Mouse (Mus musculus) skeletal muscle tissue, adult 2 months (tissue): ENCODE data around the gene Hoxa11.

ENCODE experiments used
- DNase-seq: peaks from one replicate; pipeline ENCODE4 v3.0.0-alpha.2; 2012; ENCODE audit warnings: low read depth, low spot score

Gene Hoxa11

GRCm38 (mm10) chr6:52206882-52207683 lies 38.5 kb downstream of the Hoxa11 start:
- no peak for DNase-seq

- DNase-seq: no peak
Measured at GRCm38 (mm10) chr6:52205638-52206621, 39.7 kb downstream of the Hoxa11 start.

- DNase-seq: no peak
Measured at GRCm38 (mm10) chr6:52205221-52205620, 40.4 kb downstream of the Hoxa11 start.

- peak; percentile 84 for DNase-seq
Measured at GRCm38 (mm10) chr6:52204050-52204752, 41.4 kb downstream of the Hoxa11 start, which contains the start of gene Hoxa5. Hoxa5 (minus strand) TSS chr6:52204587.

- no peak for DNase-seq
Measured at GRCm38 (mm10) chr6:52203371-52204049, 42.1 kb downstream of the Hoxa11 start.

GRCm38 (mm10) chr6:52203121-52203370 lies 42.6 kb downstream of the Hoxa11 start:
- DNase-seq: no peak

GRCm38 (mm10) chr6:52202362-52203120 lies 43.1 kb downstream of the Hoxa11 start:
- no peak for DNase-seq

- no peak for DNase-seq
Measured at GRCm38 (mm10) chr6:52201269-52201668, 44.3 kb downstream of the Hoxa11 start.

- no peak for DNase-seq
Measured at GRCm38 (mm10) chr6:52200751-52201250, 44.8 kb downstream of the Hoxa11 start.

- no peak for DNase-seq
Measured at GRCm38 (mm10) chr6:52200073-52200750, 45.4 kb downstream of the Hoxa11 start.

- DNase-seq: no peak
Measured at GRCm38 (mm10) chr6:52197271-52197670, 48.3 kb downstream of the Hoxa11 start.

- DNase-seq: no peak
Measured at GRCm38 (mm10) chr6:52196811-52197210, 48.8 kb downstream of the Hoxa11 start.

GRCm38 (mm10) chr6:52194690-52195089 lies 50.9 kb downstream of the Hoxa11 start:
- no peak for DNase-seq
